Mouse (Mus musculus) C2C12 (cell line): ENCODE results near the gene Fcho1.

Experiments used
- CTCF ChIP-seq: IDR thresholded peaks from one replicate; pipeline ENCODE4 v1.5.1; 2011; ENCODE audit not compliant: control insufficient read depth, insufficient read depth, insufficient read length
- MYOD1 ChIP-seq: IDR thresholded peaks from one replicate; pipeline ENCODE4 v1.6.1; 2011; ENCODE audit warnings: low read depth; ENCODE audit not compliant: control insufficient read depth, insufficient read length
- USF1 ChIP-seq: IDR thresholded peaks from one replicate; pipeline ENCODE4 v1.6.1; 2011; ENCODE audit warnings: low read depth, mild to moderate bottlenecking, control low read depth, moderate library complexity

DNA sequence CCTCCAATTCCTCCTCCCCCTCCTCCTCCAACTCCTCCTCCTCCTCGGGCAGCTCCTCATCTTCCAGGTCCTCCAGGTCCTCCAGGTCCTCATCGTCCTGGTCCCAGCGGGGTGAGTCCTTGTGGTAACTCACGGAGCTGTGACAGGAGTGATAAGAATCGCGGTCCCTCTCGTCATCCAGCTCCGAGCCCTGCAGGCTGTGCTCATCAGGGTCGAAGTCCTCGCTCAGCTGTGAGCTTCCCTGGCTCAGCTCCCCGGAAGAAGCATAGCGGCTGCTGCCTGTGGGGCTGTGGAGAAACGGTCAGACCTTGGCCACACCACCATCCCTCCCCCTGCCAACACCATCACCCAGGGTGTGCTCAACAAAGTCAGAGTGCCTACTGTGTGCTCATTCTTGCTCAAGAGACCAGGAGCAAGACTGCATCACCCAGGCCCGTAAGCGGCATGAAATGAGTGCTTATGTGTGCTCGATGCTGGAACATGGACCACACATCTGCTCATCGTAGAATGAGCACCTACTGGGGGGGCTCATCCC lies 66.9 kb downstream of the Fcho1 start:
- TF ChIP-seq CTCF: no peak
- no peak for TF ChIP-seq MYOD1
- TF ChIP-seq USF1: no peak
